Mouse (Mus musculus) thymus, adult 2 months (tissue): ENCODE results near the gene Ppp3r1. TPM values are rescaled to one million over a fixed set of nuclear protein-coding genes. Genes with fewer than 3 reads are reported as not detected.

Experiments used
- DNase-seq: peaks from one replicate; pipeline ENCODE4 v3.0.0; 2021
- H3K27ac ChIP-seq: fragments of 200-500 bp; 2 replicates; pipeline ENCODE4 v1.5.1; 2012; ENCODE audit warnings: low read length, control low read depth; ENCODE audit not compliant: control insufficient read depth, insufficient read depth
- H3K27me3 ChIP-seq: fragments of 200-500 bp; 2 replicates; pipeline ENCODE4 v1.6.1; 2012; ENCODE audit warnings: mild to moderate bottlenecking, low read length, moderate library complexity, mixed read lengths; ENCODE audit not compliant: control insufficient read depth, insufficient read depth
- H3K36me3 ChIP-seq: fragments of 200-500 bp; 2 replicates; pipeline ENCODE4 v1.6.1; 2012; ENCODE audit warnings: mild to moderate bottlenecking, low read length, moderate library complexity; ENCODE audit not compliant: control insufficient read depth, insufficient read depth
- H3K4me1 ChIP-seq: fragments of 200-500 bp; replicated peaks from 2 replicates; pipeline ENCODE4 v1.6.1; 2012; ENCODE audit warnings: low read length; ENCODE audit not compliant: control insufficient read depth, insufficient read depth
- H3K4me3 ChIP-seq: fragments of 200-500 bp; 2 replicates; pipeline ENCODE4 v1.5.1; 2012; ENCODE audit warnings: mild to moderate bottlenecking, low read length, control low read depth, moderate library complexity; ENCODE audit not compliant: control insufficient read depth, insufficient read depth
- CTCF ChIP-seq: fragments of 200-500 bp; IDR thresholded peaks from 2 replicates; pipeline ENCODE4 v1.5.1; 2012; ENCODE audit warnings: mild to moderate bottlenecking, control low read depth, low read length, moderate library complexity, borderline replicate concordance; ENCODE audit not compliant: control insufficient read depth, poor library complexity, insufficient read depth; ENCODE audit errors: extremely low read depth
- POLR2A ChIP-seq: fragments of 200-500 bp; IDR thresholded peaks from 2 replicates; pipeline ENCODE4 v1.6.1; 2012; ENCODE audit warnings: mild to moderate bottlenecking, low read length, control low read depth, moderate library complexity; ENCODE audit not compliant: control insufficient read depth, poor library complexity, insufficient read depth; ENCODE audit errors: extremely low read depth
- polyA plus RNA-seq: library from polyadenylated mRNA; depleted of rRNA; stranded (reverse); fragments of >200 nt; gene quantifications from 2 replicates; pipeline ENCODE4 v1.2.3, GENCODE M21; 2012; rRNA removed

Ppp3r1 gene
- polyA plus RNA-seq, 1 experiment = 42.5 TPM

DNA sequence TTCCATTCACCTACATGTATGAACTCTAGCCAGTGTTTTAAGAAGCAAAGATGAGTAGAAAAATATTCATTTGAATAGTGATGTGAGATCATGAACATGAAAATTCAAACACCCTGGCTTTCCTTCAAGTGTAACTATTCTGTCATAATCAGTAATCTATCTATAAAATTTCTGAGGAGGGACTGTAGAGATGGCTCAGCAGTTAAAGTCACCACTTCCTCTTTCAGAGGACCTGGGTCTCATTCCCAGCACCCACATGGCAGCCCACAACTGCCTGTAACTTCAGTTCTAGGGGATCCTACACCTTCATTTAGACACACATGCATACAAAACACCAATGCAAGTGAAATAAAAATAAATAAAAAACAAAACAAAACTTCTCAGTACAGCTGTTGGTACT lies 89.7 kb downstream of the Ppp3r1 start:
- DNase-seq = no peak
- Histone ChIP-seq H3K27ac (no peak overlapping the region), H3K36me3 (no peaks in the 10 kb centered on the region), H3K4me3 (no peak overlapping the region), H3K4me1 (no peaks in the 10 kb centered on the region), H3K27me3 (no peaks in the 10 kb centered on the region)
- TF ChIP-seq POLR2A (no peak), CTCF (no peak)

Other genes starting within 250 kb of the Ppp3r1 start
- gene Fbxo48, start 207.9 kb upstream of the Ppp3r1 start, polyA plus RNA-seq = 2.3 and 4.1 TPM in 2 replicates
- 3.3 and 4.4 TPM in 2 replicates for gene Cnrip1, start 107.7 kb upstream of the Ppp3r1 start, polyA plus RNA-seq
- 2.2 and 2.9 TPM in 2 replicates for gene Plek, start 106.9 kb upstream of the Ppp3r1 start, polyA plus RNA-seq
- 13.9 and 15.5 TPM in 2 replicates for gene Wdr92, start 22.8 kb downstream of the Ppp3r1 start, polyA plus RNA-seq
- gene Pno1, start 52.3 kb downstream of the Ppp3r1 start, polyA plus RNA-seq = 3.7 and 4.4 TPM in 2 replicates
- 17.4 and 17.8 TPM in 2 replicates for gene C1d, start 98.3 kb downstream of the Ppp3r1 start, polyA plus RNA-seq